Mouse (Mus musculus) hindbrain, embryonic 11.5 days (tissue): ENCODE data around the gene Timm23. TPM values are rescaled to one million over a fixed set of nuclear protein-coding genes. Genes with fewer than 3 reads are reported as not detected.
"Not testable (repeated sequence)": the region's sequence is repeated elsewhere in the genome, so short reads cannot be mapped to it uniquely, and the experiment has no call there.

Experiments used
- ATAC-seq: fragments of 200-750 bp; cut with Nextera tagmentation; 2 replicates; pipeline ENCODE4 v1.8.0; 2017; ENCODE audit warnings: mild to moderate bottlenecking, moderate TSS enrichment, moderate library complexity; ENCODE audit not compliant: low FRiP score
- DNase-seq: peaks from one replicate; pipeline ENCODE4 v3.0.0-alpha.2; 2015; ENCODE audit warnings: low spot score
- H3K27ac ChIP-seq: fragments of 300-500 bp; sonication (generic); 2 replicates; pipeline ENCODE4 v1.5.1; 2014; ENCODE audit warnings: mild to moderate bottlenecking, low read depth, low read length
- H3K27me3 ChIP-seq: fragments of 300-500 bp; sonication (generic); 2 replicates; pipeline ENCODE4 v1.6.1; 2014; ENCODE audit warnings: mild to moderate bottlenecking, low read length, moderate library complexity, mixed read lengths; ENCODE audit not compliant: control insufficient read depth, insufficient read depth
- H3K36me3 ChIP-seq: fragments of 300-500 bp; sonication (generic); 2 replicates; pipeline ENCODE4 v1.6.1; 2014; ENCODE audit warnings: mild to moderate bottlenecking, low read length, moderate library complexity, mixed read lengths; ENCODE audit not compliant: control insufficient read depth, insufficient read depth
- H3K4me1 ChIP-seq: fragments of 300-500 bp; sonication (generic); replicated peaks from 2 replicates; pipeline ENCODE4 v1.6.1; 2014; ENCODE audit warnings: low read length, mixed read lengths; ENCODE audit not compliant: control insufficient read depth, insufficient read depth
- H3K4me2 ChIP-seq: fragments of 300-500 bp; sonication (generic); replicated peaks from 2 replicates; pipeline ENCODE4 v1.6.1; 2014; ENCODE audit warnings: mild to moderate bottlenecking, low read depth, low read length
- H3K4me3 ChIP-seq: fragments of 300-500 bp; sonication (generic); 2 replicates; pipeline ENCODE4 v1.5.1; 2014; ENCODE audit warnings: low read depth, low read length
- H3K9ac ChIP-seq: fragments of 300-500 bp; sonication (generic); 2 replicates; pipeline ENCODE4 v1.6.1; 2014; ENCODE audit warnings: low read depth, low read length
- H3K9me3 ChIP-seq: fragments of 300-500 bp; sonication (generic); 2 replicates; pipeline ENCODE4 v1.6.1; 2016; ENCODE audit warnings: low read length; ENCODE audit not compliant: control insufficient read depth
- WGBS: fragments of 180-500 bp; shearing (Covaris S2); extraction: QIAGEN DNeasy Blood & Tissue Kit; methylation state at CpG from one replicate; pipeline ENCODE4 v1.1.7; 2014; 5-methylcytosine and 5-hydroxymethylcytosine counted together
- polyA plus RNA-seq: library from polyadenylated mRNA; unstranded; fragments of >200 nt; fragmentation: Nextera tagmentation; extraction: Ambion mirVana; gene quantifications from 2 replicates; pipeline ENCODE4 v1.2.1, GENCODE M21; 2014

The Timm23 gene
- polyA plus RNA-seq, 1 experiment from 2014 or later: 257 TPM

- H3K4me2 ChIP-seq: no peak overlapping the region
- no peak overlapping the region for H3K4me3 ChIP-seq
- no peak overlapping the region for H3K9ac ChIP-seq
- H3K4me1 ChIP-seq: no peaks in the 10 kb centered on the region
- ATAC-seq: no peak
- 92% methylated on average over 5 of the region's 5 CpGs for WGBS
- H3K9me3 ChIP-seq: no peaks in the 10 kb centered on the region
- DNase-seq: no peak
- no peaks in the 10 kb centered on the region for H3K27me3 ChIP-seq
- H3K27ac ChIP-seq: no peak overlapping the region
- peaks cover 2% of the 10 kb centered on the region for H3K36me3 ChIP-seq
These were observed 9.8 kb downstream of the Timm23 start for GRCm38 (mm10) chr14:32191926-32192325.

- Histone ChIP-seq H3K4me1 (no peaks in the 10 kb centered on the region), H3K36me3 (no peaks in the 10 kb centered on the region; the same call in 1 of the 2 replicates), H3K27me3 (no peaks in the 10 kb centered on the region), H3K9me3 (no peaks in the 10 kb centered on the region), H3K27ac (no peak overlapping the region), H3K4me3 (no peak overlapping the region), H3K9ac (no peak overlapping the region), H3K4me2 (no peak overlapping the region)
- WGBS: 92% methylated on average over 6 of the region's 6 CpGs
- no peak for DNase-seq
- ATAC-seq: no peak
These were observed 10.9 kb downstream of the Timm23 start for GRCm38 (mm10) chr14:32190627-32191391.

GRCm38 (mm10) chr14:32183846-32184245, 17.9 kb downstream of the Timm23 start:
- Histone ChIP-seq H3K4me2 (no peak overlapping the region), H3K36me3 (peaks cover 14% of the 10 kb centered on the region; the same call in 1 of the 2 replicates), H3K4me1 (no peaks in the 10 kb centered on the region), H3K27ac (no peak overlapping the region), H3K9ac (no peak overlapping the region), H3K4me3 (no peak overlapping the region), H3K9me3 (no peaks in the 10 kb centered on the region), H3K27me3 (no peaks in the 10 kb centered on the region)
- ATAC-seq (no peak), DNase-seq (no peak)
- 98% methylated on average over 4 of the region's 4 CpGs for WGBS

- H3K4me3 ChIP-seq: no peak overlapping the region
- H3K4me2 ChIP-seq: no peak overlapping the region
- peaks cover 14% of the 10 kb centered on the region; the same call in 1 of the 2 replicates for H3K36me3 ChIP-seq
- H3K27me3 ChIP-seq: no peaks in the 10 kb centered on the region
- 91% methylated on average over 6 of the region's 6 CpGs for WGBS
- no peaks in the 10 kb centered on the region for H3K4me1 ChIP-seq
- no peak overlapping the region for H3K9ac ChIP-seq
- DNase-seq (no peak), ATAC-seq (no peak)
- no peak overlapping the region for H3K27ac ChIP-seq
- H3K9me3 ChIP-seq: no peaks in the 10 kb centered on the region
These were observed 20.8 kb downstream of the Timm23 start for GRCm38 (mm10) chr14:32180861-32181260.

GRCm38 (mm10) chr14:32179393-32180195, 22.1 kb downstream of the Timm23 start:
- no peak overlapping the region for H3K27ac ChIP-seq
- 93% methylated on average over 10 of the region's 10 CpGs for WGBS
- ATAC-seq (no peak), DNase-seq (no peak)
- no peak overlapping the region for H3K4me2 ChIP-seq
- no peaks in the 10 kb centered on the region for H3K27me3 ChIP-seq
- H3K9me3 ChIP-seq: no peaks in the 10 kb centered on the region
- no peak overlapping the region for H3K9ac ChIP-seq
- no peaks in the 10 kb centered on the region for H3K4me1 ChIP-seq
- peaks cover 14% of the 10 kb centered on the region; the same call in 1 of the 2 replicates for H3K36me3 ChIP-seq
- H3K4me3 ChIP-seq: no peak overlapping the region

GRCm38 (mm10) chr14:32176590-32176989, 25.1 kb downstream of the Timm23 start:
- H3K36me3 ChIP-seq: peaks cover 10% of the 10 kb centered on the region; the same call in 1 of the 2 replicates
- not testable (repeated sequence) for DNase-seq

GRCm38 (mm10) chr14:32175310-32175709, 26.4 kb downstream of the Timm23 start:
- no peak overlapping the region for H3K27ac ChIP-seq
- no peaks in the 10 kb centered on the region for H3K27me3 ChIP-seq
- no peak overlapping the region for H3K4me2 ChIP-seq
- ATAC-seq: no peak
- 91% methylated on average over 2 of the region's 2 CpGs for WGBS
- no peak overlapping the region for H3K9ac ChIP-seq
- H3K9me3 ChIP-seq: no peaks in the 10 kb centered on the region
- no peaks in the 10 kb centered on the region for H3K4me1 ChIP-seq
- no peak for DNase-seq
- H3K36me3 ChIP-seq: 0 out of 2 replicates have a peak, but pooled peaks cover 4% of the 10 kb centered on the region
- no peak overlapping the region for H3K4me3 ChIP-seq

More at GRCm38 (mm10) chr14:32176590-32176989, 25.1 kb downstream of the Timm23 start:
- WGBS: 88% methylated on average over 4 of the region's 5 CpGs
- not testable (repeated sequence) for H3K4me2 ChIP-seq, H3K9ac ChIP-seq, H3K4me1 ChIP-seq, H3K9me3 ChIP-seq, H3K27ac ChIP-seq, H3K27me3 ChIP-seq, ATAC-seq, H3K4me3 ChIP-seq

GRCm38 (mm10) chr14:32170137-32170536, 31.6 kb downstream of the Timm23 start:
- ATAC-seq: no peak
- DNase-seq: no peak
- Histone ChIP-seq H3K27me3 (no peaks in the 10 kb centered on the region), H3K4me1 (peaks cover 3% of the 10 kb centered on the region; the same call in 1 of the 2 replicates), H3K4me3 (no peak overlapping the region), H3K9me3 (no peaks in the 10 kb centered on the region), H3K9ac (no peak overlapping the region), H3K36me3 (no peaks in the 10 kb centered on the region), H3K27ac (no peak overlapping the region), H3K4me2 (no peak overlapping the region)
- 91% methylated on average over 4 of the region's 4 CpGs for WGBS
